10 mouse cellular contexts compared by ENCODE assay signal in the genomic region with DNA sequence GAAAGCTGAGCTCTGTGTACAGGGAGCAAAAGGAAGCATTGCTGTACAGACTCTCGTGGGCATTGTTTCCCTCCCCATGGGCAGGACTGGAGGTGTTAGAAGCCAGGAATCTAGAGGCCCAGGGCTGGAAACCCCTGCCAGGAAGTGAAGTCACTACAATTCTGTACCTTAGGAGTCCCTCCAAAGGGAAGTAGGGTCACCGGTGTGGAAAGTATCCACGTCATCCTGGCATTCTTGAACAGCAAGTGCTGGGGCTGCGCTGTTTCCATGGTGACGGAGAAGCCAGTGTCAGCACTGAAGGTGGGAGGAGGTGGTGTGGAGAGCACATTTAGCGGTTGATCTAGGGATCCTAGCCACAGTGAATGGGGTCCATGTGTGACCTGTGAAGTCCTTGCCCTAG.
DNase-seq lines count a peak whose midpoint lies in the region; ATAC-seq and TF ChIP-seq lines count a peak whose summit lies in the region.
"Had no signal": no experiment of that assay in that cellular context is flagged by ENCODE, and none has a peak within 500 bp of the region (broad histone marks: within the 10 kb centered on the region; RNA-seq: fewer than 3 reads in every experiment).

No protein-coding gene starts in this region.

- H3K4me2 ChIP-seq in kidney, embryonic 15.5 days, result no peak overlapping the region
- no peak overlapping the region for H3K4me2 ChIP-seq in embryonic facial prominence, embryonic 14.5 days (ENCODE audit: low read depth, low read length)
- no peak overlapping the region for H3K4me2 ChIP-seq in hindbrain, embryonic 11.5 days (replicated peaks; ENCODE audit: low read depth, low read length)
- H3K4me2 ChIP-seq in midbrain, embryonic 12.5 days (replicated peaks), result no peak overlapping the region
- no peak overlapping the region for H3K4me2 ChIP-seq in intestine, postnatal 0 days (replicated peaks; ENCODE audit: low read depth)
- H3K4me2 ChIP-seq: embryonic facial prominence, embryonic 12.5 days; limb, embryonic 15.5 days had no signal

- H3K9ac ChIP-seq in kidney, embryonic 15.5 days, result no peak overlapping the region
- H3K9ac ChIP-seq in embryonic facial prominence, embryonic 14.5 days (ENCODE audit: low read depth, low read length), result no peak overlapping the region
- no peak overlapping the region for H3K9ac ChIP-seq in hindbrain, embryonic 11.5 days (ENCODE audit: low read depth, low read length)
- H3K9ac ChIP-seq in midbrain, embryonic 12.5 days (replicated peaks), result no peak overlapping the region
- H3K9ac ChIP-seq in intestine, postnatal 0 days (ENCODE audit: low read depth, low read length), result no peak overlapping the region
- H3K9ac ChIP-seq: embryonic facial prominence, embryonic 12.5 days; limb, embryonic 15.5 days had no signal

- H3K9me3 ChIP-seq in kidney, embryonic 15.5 days (replicated peaks), result no peaks in the 10 kb centered on the region
- no peaks in the 10 kb centered on the region for H3K9me3 ChIP-seq in embryonic facial prominence, embryonic 14.5 days (ENCODE audit: control insufficient read depth, low read length)
- no peaks in the 10 kb centered on the region for H3K9me3 ChIP-seq in hindbrain, embryonic 11.5 days (ENCODE audit: control insufficient read depth, low read length)
- no peaks in the 10 kb centered on the region for H3K9me3 ChIP-seq in midbrain, embryonic 12.5 days
- no peaks in the 10 kb centered on the region for H3K9me3 ChIP-seq in intestine, postnatal 0 days (ENCODE audit: control insufficient read depth)
- H3K9me3 ChIP-seq: embryonic facial prominence, embryonic 12.5 days; limb, embryonic 15.5 days had no signal

- WGBS in kidney, embryonic 15.5 days, result 28% methylated on average over 6 of the region's 6 CpGs
- 28% methylated on average over 6 of the region's 6 CpGs for WGBS in embryonic facial prominence, embryonic 14.5 days
- WGBS in hindbrain, embryonic 11.5 days, result 29% methylated on average over 6 of the region's 6 CpGs
- 28% methylated on average over 6 of the region's 6 CpGs for WGBS in midbrain, embryonic 12.5 days
- WGBS in intestine, postnatal 0 days, result 40% methylated on average over 6 of the region's 6 CpGs

- H3K27ac ChIP-seq in kidney, embryonic 15.5 days, result no peak overlapping the region
- H3K27ac ChIP-seq in embryonic facial prominence, embryonic 14.5 days (replicated peaks; ENCODE audit: low read depth, low read length), result no peak overlapping the region
- no peak overlapping the region for H3K27ac ChIP-seq in hindbrain, embryonic 11.5 days (ENCODE audit: low read depth, low read length)
- H3K27ac ChIP-seq in midbrain, embryonic 12.5 days (replicated peaks), result no peak overlapping the region
- no peak overlapping the region for H3K27ac ChIP-seq in intestine, postnatal 0 days (ENCODE audit: low read depth, low read length)
- H3K27ac ChIP-seq: embryonic facial prominence, embryonic 12.5 days; limb, embryonic 15.5 days had no signal

- H3K27me3 ChIP-seq in kidney, embryonic 15.5 days, result no peaks in the 10 kb centered on the region
- no peaks in the 10 kb centered on the region for H3K27me3 ChIP-seq in embryonic facial prominence, embryonic 14.5 days (replicated peaks; ENCODE audit: control insufficient read depth, insufficient read depth, low read length)
- H3K27me3 ChIP-seq in hindbrain, embryonic 11.5 days (ENCODE audit: control insufficient read depth, insufficient read depth, low read length), result no peaks in the 10 kb centered on the region
- peaks cover 11% of the 10 kb centered on the region; the same call in 1 of the 2 replicates for H3K27me3 ChIP-seq in midbrain, embryonic 12.5 days
- H3K27me3 ChIP-seq in intestine, postnatal 0 days (replicated peaks; ENCODE audit: control insufficient read depth, insufficient read depth, low read length), result no peaks in the 10 kb centered on the region
- H3K27me3 ChIP-seq: embryonic facial prominence, embryonic 12.5 days; limb, embryonic 15.5 days had no signal

- H3K36me3 ChIP-seq in kidney, embryonic 15.5 days, result no peaks in the 10 kb centered on the region
- H3K36me3 ChIP-seq in embryonic facial prominence, embryonic 14.5 days (ENCODE audit: control insufficient read depth, insufficient read depth, low read length), result no peaks in the 10 kb centered on the region
- H3K36me3 ChIP-seq in hindbrain, embryonic 11.5 days (ENCODE audit: control insufficient read depth, insufficient read depth, low read length), result no peaks in the 10 kb centered on the region
- H3K36me3 ChIP-seq in midbrain, embryonic 12.5 days, result no peaks in the 10 kb centered on the region
- no peaks in the 10 kb centered on the region for H3K36me3 ChIP-seq in intestine, postnatal 0 days (ENCODE audit: control insufficient read depth, insufficient read depth)
- H3K36me3 ChIP-seq: embryonic facial prominence, embryonic 12.5 days; limb, embryonic 15.5 days had no signal

- no peak for DNase-seq in kidney, postnatal 25 days
- DNase-seq in embryonic facial prominence, embryonic 14.5 days (ENCODE audit: low spot score), result peak; percentile 45
- DNase-seq in hindbrain, embryonic 11.5 days (ENCODE audit: low spot score), result peak; percentile 23
- no peak for DNase-seq in urinary bladder, postnatal 14 days (ENCODE audit: low spot score)
- no peak for DNase-seq in adrenal gland, postnatal 25 days

- no peaks in the 10 kb centered on the region for H3K4me1 ChIP-seq in kidney, embryonic 15.5 days
- no peaks in the 10 kb centered on the region for H3K4me1 ChIP-seq in embryonic facial prominence, embryonic 14.5 days (ENCODE audit: control insufficient read depth, insufficient read depth, low read length)
- no peaks in the 10 kb centered on the region for H3K4me1 ChIP-seq in hindbrain, embryonic 11.5 days (replicated peaks; ENCODE audit: control insufficient read depth, insufficient read depth, low read length)
- H3K4me1 ChIP-seq in midbrain, embryonic 12.5 days, result peaks cover 6% of the 10 kb centered on the region; the same call in 1 of the 2 replicates
- H3K4me1 ChIP-seq in intestine, postnatal 0 days (replicated peaks; ENCODE audit: control insufficient read depth, insufficient read depth, low read length), result no peaks in the 10 kb centered on the region
- H3K4me1 ChIP-seq: embryonic facial prominence, embryonic 12.5 days; limb, embryonic 15.5 days had no signal

- peak; percentile 67; the same call in 1 of the 2 replicates for ATAC-seq in kidney, embryonic 15.5 days (replicated peaks; ENCODE audit: low FRiP score)
- no peak for ATAC-seq in embryonic facial prominence, embryonic 14.5 days (ENCODE audit: low read depth)
- ATAC-seq in hindbrain, embryonic 11.5 days (ENCODE audit: low FRiP score), result peak; percentile 14; the same call in 1 of the 2 replicates
- ATAC-seq in midbrain, embryonic 12.5 days (ENCODE audit: low FRiP score, low read depth), result peak; percentile 41; the same call in 1 of the 2 replicates
- no peak for ATAC-seq in intestine, postnatal 0 days

- no peak overlapping the region for H3K4me3 ChIP-seq in kidney, embryonic 15.5 days (replicated peaks)
- no peak overlapping the region for H3K4me3 ChIP-seq in embryonic facial prominence, embryonic 14.5 days (ENCODE audit: low read depth, low read length)
- H3K4me3 ChIP-seq in hindbrain, embryonic 11.5 days (ENCODE audit: low read depth, low read length), result no peak overlapping the region
- no peak overlapping the region for H3K4me3 ChIP-seq in midbrain, embryonic 12.5 days
- H3K4me3 ChIP-seq in intestine, postnatal 0 days (ENCODE audit: low read depth, low read length), result no peak overlapping the region
- H3K4me3 ChIP-seq: embryonic facial prominence, embryonic 12.5 days; limb, embryonic 15.5 days had no signal

- no peak for TF ChIP-seq CTCF in intestine, postnatal 0 days (IDR thresholded peaks at IDR 0.05; ENCODE audit: low read depth)

Comparison
In these comparisons a context has a peak if more than half of its experiments do, and no peak if none do; other contexts are left out.
1. ATAC-seq: peak in kidney, embryonic 15.5 days (single experiment), hindbrain, embryonic 11.5 days (single experiment) and midbrain, embryonic 12.5 days (single experiment); none in embryonic facial prominence, embryonic 14.5 days (single experiment) and intestine, postnatal 0 days (single experiment).
2. DNase-seq: peak in embryonic facial prominence, embryonic 14.5 days (single experiment) and hindbrain, embryonic 11.5 days (single experiment); none in kidney, postnatal 25 days (0 of 2), urinary bladder, postnatal 14 days (single experiment) and adrenal gland, postnatal 25 days (single experiment).